Mouse (Mus musculus): ENCODE measurements around the gene Cerkl.
A peak's percentile ranks its signal among the peaks of the same experiment; 100 is the strongest.

Gene Cerkl

GRCm38 (mm10) chr2:79372486-79373200 is 83.9 kb downstream of the Cerkl start:
- no peak for DNase-seq (ENCODE audit: low spot score in 2 of 2)

- DNase-seq (ENCODE audit: low spot score in 2 of 2) = no peak
These were observed 84.5 kb downstream of the Cerkl start for GRCm38 (mm10) chr2:79372154-79372467.

GRCm38 (mm10) chr2:79371326-79372153 is 85.0 kb downstream of the Cerkl start:
- no peak for DNase-seq (ENCODE audit: low spot score in 2 of 2)

- peak in 1 of 2 experiments; percentile 11 for DNase-seq (ENCODE audit: low spot score in 2 of 2)
These were observed 85.8 kb downstream of the Cerkl start for GRCm38 (mm10) chr2:79370711-79371312.

- no peak for DNase-seq (ENCODE audit: low spot score in 2 of 2)
These were observed 86.7 kb downstream of the Cerkl start for GRCm38 (mm10) chr2:79369905-79370304.

- no peak for DNase-seq (ENCODE audit: low spot score in 2 of 2)
These were observed 87.5 kb downstream of the Cerkl start for GRCm38 (mm10) chr2:79369061-79369524.

- DNase-seq (ENCODE audit: low spot score in 2 of 2) = no peak
These were observed 87.9 kb downstream of the Cerkl start for GRCm38 (mm10) chr2:79368661-79369060.

GRCm38 (mm10) chr2:79367451-79368450 is 88.8 kb downstream of the Cerkl start:
- no peak for DNase-seq (ENCODE audit: low spot score in 2 of 2)

GRCm38 (mm10) chr2:79363920-79364319 is 92.7 kb downstream of the Cerkl start:
- DNase-seq (ENCODE audit: low spot score in 2 of 2) = no peak

GRCm38 (mm10) chr2:79362029-79362428 is 94.6 kb downstream of the Cerkl start:
- DNase-seq (ENCODE audit: low spot score in 2 of 2) = no peak

- DNase-seq (ENCODE audit: low spot score in 2 of 2) = no peak
These were observed 98.8 kb downstream of the Cerkl start for GRCm38 (mm10) chr2:79357835-79358234.

- DNase-seq (ENCODE audit: low spot score in 2 of 2) = no peak
These were observed 101.8 kb downstream of the Cerkl start for GRCm38 (mm10) chr2:79354773-79355172.

GRCm38 (mm10) chr2:79352100-79352802 is 104.3 kb downstream of the Cerkl start:
- DNase-seq (ENCODE audit: low spot score in 2 of 2) = no peak

GRCm38 (mm10) chr2:79351179-79352099 is 105.1 kb downstream of the Cerkl start:
- DNase-seq (ENCODE audit: low spot score in 2 of 2) = no peak

- DNase-seq (ENCODE audit: low spot score in 2 of 2) = no peak
These were observed 113.5 kb downstream of the Cerkl start for GRCm38 (mm10) chr2:79343115-79343514.

GRCm38 (mm10) chr2:79339003-79339402 is 117.6 kb downstream of the Cerkl start:
- DNase-seq (ENCODE audit: low spot score in 2 of 2) = no peak

GRCm38 (mm10) chr2:79336141-79336540 is 120.4 kb downstream of the Cerkl start:
- no peak for DNase-seq (ENCODE audit: low spot score in 2 of 2)

- no peak for DNase-seq (ENCODE audit: low spot score in 2 of 2)
These were observed 121.9 kb downstream of the Cerkl start for GRCm38 (mm10) chr2:79334661-79335060.

GRCm38 (mm10) chr2:79328079-79328478 is 128.5 kb downstream of the Cerkl start:
- DNase-seq (ENCODE audit: low spot score in 2 of 2) = no peak
